Mouse (Mus musculus): ENCODE measurements at regions not wholly inside any gene's neighbourhood (a gene's known extent, or its start where the extent isn't known, plus 50 kb on each side); places are given as distances from the start of the nearest gene placed in this dataset.

DNA sequence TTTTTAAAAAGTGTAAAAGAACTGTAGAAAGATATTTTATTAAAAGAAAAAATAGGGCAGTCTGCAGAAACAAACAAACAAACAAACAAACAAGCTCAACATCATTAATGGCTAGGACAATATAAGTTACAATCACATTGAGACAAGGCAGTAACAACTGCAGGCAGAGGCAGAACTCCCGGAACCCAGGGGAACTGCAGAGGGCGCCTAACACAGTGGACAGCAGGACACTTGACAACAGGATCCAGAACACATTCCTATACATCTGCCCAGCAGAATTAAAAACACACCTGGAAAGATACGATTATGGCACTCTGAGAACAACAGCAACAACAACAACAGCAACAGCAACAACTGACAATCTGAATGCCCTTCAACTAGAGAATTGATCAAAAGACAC lies 291.5 kb upstream of the Smim15 start:
- TF ChIP-seq CTCF (IDR thresholded peaks at IDR 0.05; ENCODE audit: insufficient read depth, low read depth, low read length) (no peak), POLR2A (IDR thresholded peaks at IDR 0.05; ENCODE audit: insufficient read depth, low read depth, low read length) (no peak)
